Mouse (Mus musculus): ENCODE results near the gene Gm20481.
"Not testable (repeated sequence)": the region's sequence is repeated elsewhere in the genome, so short reads cannot be mapped to it uniquely, and the experiment has no call there.

Gm20481 gene

DNA sequence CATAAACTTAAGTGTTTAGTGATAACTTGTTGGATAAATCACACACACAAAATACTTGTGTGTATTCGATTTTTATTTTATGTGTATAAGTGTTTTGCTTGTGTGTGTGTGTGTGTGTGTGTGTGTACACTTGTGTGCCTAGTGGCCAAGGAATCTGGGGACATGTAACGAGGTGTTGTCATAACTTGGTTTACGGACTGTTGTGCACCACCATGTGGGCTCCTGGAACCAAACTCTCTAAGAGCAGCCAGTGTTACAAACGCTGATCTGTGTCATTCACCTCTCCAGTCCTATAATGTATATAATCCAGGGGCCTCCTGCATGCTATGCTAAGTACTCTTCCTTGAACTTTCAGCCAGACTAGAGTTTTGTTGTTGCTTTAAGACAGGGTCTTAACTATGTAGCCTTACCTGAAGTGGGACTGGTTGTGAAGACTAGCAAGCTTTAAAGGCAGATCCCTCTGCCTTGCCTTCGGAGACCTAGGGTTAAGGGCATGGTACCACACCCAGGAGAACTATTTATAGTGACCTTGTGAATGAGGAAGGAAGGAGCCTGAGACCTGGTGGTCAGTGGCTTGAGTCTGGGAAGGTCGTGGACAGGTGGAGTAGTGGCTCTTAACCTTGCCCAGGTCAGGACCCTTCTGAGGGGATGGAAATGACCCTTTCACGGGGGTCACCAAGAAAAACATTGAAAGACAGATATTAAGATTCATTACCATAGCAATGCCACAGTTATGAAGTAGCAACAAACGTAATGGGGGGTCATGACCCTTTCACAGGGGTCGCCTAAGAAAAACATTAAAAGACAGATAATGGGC, 33.5 kb downstream of the Gm20481 start:
- no peak for DNase-seq (ENCODE audit: low read depth)

DNA sequence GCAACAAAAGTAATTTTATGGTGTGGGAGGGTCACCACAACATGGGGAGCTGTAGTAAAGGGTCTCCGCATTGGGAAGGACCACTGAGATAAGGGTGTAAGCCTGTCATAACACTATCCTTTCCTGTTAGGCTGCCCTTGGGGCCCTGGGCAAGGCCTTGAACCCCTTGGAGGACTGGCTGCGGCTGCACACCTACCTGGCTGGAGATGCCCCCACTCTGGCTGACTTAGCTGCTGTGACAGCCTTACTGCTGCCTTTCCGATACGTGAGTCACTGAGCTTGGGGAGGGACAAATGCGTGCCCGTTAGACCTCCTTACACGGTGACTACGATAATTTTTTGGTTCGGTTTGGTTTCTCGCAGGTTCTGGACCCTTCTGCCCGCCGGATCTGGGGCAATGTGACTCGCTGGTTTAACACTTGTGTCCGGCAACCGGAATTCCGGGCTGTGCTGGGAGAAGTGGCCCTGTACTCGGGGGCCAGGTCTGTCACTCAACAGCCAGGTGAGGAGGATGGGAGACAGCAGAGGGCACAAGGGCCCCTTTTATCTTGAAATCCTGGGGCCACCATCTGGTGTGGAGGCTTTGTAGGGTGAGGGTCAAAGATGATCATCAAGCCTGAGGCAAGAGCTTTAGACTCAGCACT, 34.5 kb downstream of the Gm20481 start:
- no peak for DNase-seq (ENCODE audit: low read depth)

DNA sequence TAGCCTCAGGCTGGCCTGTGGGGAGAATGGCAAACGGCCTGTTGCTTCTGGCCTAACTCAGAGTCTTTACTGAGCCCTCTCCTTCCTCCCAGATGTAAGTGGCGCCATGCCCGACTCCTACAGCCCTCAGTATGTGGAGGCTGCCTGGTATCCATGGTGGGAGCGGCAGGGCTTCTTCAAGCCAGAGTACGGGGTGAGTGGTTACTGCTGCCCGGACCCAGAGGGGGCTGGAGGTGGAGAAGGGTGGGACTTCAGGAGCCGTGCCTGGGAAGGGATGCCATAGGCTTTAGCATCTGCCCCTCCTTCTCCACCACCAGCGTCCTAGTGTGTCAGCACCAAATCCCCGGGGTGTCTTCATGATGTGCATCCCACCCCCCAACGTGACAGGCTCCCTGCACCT, 35.4 kb downstream of the Gm20481 start:
- no peak for DNase-seq (ENCODE audit: low read depth)

DNA sequence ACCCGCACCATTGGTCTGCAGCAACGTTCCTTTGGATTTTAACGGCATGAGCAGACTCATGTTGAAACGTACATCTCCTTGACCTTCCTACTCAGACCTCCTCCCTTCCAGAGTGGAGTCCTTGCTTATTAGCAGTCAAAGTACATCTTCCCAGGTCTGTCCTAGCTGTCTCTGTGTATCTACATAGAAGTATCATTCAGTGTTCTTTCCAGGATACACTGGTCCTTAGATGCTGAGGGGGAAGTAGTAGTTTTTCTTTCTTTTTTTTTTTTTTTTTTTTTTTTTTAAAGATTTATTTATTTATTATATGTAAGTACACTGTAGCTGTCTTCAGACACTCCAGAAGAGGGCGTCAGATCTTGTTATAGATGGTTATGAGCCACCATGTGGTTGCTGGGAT, 36.2 kb downstream of the Gm20481 start:
- not testable (repeated sequence) for DNase-seq (ENCODE audit: low read depth)

DNA sequence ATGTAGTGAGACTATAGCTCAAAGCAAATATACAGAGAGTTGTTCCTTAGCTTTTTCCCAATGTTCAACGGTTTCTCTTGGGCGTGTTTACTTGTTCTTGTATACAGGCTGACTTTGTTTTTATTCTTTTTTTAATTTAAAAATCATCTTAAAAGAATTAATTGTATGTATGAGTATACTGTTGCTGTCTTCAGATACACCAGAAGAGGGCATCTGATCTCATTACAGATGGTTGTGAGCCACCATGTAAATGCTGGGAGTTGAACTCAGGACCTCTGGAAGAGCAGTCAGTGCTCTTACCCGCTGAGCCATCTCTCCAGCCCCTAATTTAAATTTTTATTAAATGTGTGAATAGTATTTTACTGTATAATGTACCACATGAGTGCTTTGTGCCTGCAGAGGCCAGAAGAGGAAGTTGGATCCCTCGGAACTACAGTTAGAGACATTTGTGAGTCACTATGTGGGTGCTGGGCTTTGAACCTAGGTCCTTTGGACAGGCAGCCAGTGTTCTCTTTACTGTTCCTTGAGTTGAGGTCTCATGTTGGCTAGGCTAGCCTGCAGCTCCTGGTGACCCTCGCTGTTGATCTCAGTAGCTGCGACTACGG, 37.8 kb downstream of the Gm20481 start:
- no peak for DNase-seq (ENCODE audit: low read depth)

- no peak for DNase-seq (ENCODE audit: low read depth)
Measured at GRCm38 (mm10) chr17:35009586-35009985, 39.9 kb downstream of the Gm20481 start.

GRCm38 (mm10) chr17:35011440-35011839, 41.7 kb downstream of the Gm20481 start:
- no peak for DNase-seq (ENCODE audit: low read depth)

- DNase-seq (ENCODE audit: low read depth): no peak
Measured at GRCm38 (mm10) chr17:35012430-35012829, 42.7 kb downstream of the Gm20481 start.

DNA sequence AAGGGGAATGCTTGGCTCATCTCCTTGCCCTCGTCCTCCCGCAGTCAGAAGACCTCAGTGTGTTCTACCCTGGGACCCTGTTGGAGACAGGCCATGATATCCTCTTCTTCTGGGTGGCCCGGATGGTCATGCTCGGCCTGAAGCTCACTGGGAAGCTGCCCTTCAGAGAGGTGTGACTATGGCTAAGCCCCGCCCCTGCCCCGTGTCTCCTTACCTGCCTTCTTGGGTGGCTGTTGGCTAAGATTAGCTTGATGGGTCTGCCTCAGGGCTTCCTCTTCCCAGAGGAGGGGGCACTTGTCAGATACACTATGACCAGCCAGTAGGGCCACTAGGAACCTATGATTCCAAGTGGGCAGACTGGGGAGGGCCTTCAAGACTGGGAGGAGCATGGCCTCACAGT, 43.5 kb downstream of the Gm20481 start:
- DNase-seq (ENCODE audit: low read depth): no peak

GRCm38 (mm10) chr17:35015296-35015695, 45.6 kb downstream of the Gm20481 start:
- DNase-seq (ENCODE audit: low read depth): no peak

DNA sequence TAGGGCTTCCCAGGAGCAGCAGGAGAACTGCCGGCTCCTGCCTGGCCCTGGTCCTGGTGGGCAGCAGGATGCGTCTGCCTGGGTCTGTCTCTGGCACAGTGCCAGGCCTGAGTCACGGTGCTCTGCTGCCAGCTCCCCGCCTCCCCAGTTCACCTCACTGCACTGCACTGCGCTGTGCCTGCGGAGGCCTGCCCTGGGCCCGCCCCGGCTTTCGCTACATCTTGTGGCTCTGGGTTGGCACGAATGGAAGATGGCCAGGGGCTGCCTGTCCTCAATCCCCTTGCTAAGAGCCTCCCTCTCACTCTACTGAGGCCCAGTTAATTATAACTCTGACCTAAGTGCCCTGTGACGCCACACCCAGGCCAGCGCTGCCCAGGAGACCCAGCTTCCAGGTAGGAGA, 46.7 kb downstream of the Gm20481 start, which contains the start of gene Vwa7:
Gene Vwa7 (plus strand): TSS at position 204 of the 400 bp plus-strand sequence.
- DNase-seq (ENCODE audit: low read depth): no peak

DNA sequence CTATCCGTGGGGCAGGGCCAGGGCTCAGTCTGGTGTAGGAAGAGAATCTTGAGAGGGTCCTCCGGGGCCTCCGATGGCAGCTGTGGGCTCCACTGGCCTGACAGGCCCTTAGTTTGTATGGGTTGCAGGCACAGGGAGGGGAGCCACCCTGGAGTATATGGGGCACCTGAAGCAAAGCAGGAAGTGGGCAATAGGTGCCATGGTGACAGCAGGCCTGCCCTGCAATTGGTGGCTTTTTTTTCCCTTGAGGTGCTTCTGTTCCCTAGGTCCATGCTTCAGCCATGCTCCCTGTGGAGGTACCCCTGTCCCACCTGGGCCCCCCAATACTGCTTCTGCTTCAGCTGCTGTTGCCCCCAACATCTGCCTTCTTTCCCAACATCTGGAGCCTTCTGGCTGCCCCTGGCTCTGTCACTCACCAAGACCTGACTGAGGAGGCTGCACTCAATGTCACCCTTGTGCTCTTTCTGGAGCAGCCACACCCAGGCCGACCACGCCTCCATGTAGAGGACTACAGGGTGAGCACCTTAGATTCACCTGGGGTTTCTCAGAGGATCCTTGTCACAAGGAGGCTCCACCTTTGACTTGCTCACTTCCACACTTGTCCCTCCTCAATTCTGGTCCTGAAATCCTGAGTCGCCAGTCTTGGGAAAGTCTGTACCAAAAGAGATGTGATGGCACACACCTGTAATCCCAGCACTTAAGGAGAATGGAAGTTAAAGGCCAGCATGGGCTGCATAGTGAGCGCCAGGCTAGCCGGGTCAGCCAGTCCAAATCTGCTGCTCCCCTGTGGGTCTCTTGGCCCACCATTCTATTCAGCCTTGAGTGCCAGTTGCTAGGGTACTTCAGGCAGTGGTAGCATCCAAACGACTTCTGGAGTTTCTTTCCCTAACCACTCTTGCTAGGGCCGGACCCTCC, 47.3 kb downstream of the Gm20481 start:
- DNase-seq (ENCODE audit: low read depth): no peak

GRCm38 (mm10) chr17:35017706-35018030, 48.0 kb downstream of the Gm20481 start:
- no peak for DNase-seq (ENCODE audit: low read depth)

DNA sequence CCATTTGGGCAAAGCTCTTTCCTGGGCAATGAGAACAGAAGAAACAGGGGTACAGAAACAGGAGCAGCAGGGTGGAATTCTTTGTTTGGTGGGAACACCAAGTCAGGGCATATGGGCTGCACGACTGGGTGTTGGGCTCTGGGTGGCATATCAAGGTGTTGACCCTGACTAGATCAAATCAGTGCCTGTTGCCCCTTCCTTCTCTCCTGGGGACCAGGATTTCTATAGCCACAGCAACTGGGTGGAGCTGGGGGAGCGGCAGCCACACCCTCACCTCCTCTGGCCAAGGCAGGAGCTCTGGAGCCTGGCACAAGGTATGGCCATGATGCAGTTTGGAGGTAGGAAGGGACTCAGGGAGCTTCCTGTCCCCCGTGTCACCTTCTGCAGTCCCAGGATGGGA, 48.5 kb downstream of the Gm20481 start:
- DNase-seq (ENCODE audit: low read depth): no peak

GRCm38 (mm10) chr17:35019894-35020293, 50.2 kb downstream of the Gm20481 start:
- no peak for DNase-seq (ENCODE audit: low read depth)

DNA sequence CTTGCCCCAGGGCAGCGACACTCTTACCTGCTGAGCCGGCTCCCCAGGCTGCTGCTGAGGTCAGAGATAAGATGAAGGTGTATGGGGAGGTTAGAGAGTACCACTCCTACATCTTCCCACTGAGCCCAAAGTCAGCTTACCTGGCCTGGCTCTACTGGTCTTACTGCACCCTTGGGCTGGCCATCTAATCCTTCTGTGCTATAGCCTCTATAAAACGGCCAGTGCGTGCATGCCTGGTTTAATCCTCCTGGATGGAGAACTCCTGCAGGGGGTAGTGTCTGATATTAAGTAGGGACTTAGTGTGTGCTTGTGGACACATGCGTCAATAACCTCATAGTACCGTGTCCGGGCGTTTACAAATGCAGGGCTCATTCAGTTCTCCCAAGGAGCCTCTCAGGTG, 50.8 kb downstream of the Gm20481 start:
- DNase-seq (ENCODE audit: low read depth): no peak

DNA sequence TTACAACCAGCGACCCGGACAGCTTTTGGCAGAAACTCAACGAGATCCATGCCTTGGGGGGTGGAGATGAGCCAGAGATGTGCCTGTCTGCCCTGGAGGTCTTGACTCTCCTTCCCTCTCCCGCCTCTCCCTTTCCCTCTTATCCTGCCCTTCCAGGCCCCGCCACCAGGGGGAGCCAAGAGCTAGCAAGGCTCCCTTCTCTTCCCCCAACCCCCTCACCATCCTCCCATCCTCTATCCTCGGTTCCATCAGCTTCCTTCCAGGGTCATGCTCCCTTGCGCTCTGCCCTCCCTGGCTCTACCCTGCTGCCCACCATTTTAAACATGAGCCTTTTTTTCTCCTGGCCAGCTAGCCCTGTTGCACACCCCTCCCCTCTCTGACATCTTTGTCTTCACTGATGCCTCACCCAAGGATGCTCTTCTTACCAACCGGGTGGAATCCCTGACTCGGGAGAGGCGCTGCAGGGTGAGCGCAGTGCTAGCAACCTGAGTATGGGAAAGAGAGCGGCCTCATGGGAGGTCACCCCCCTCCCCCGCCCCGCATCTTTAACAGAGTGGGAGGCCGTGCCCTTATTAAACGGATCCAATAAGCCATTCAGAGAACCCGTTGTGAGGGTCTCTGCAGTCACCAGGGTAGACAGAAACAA, 51.6 kb downstream of the Gm20481 start:
- DNase-seq (ENCODE audit: low read depth): no peak

Measured in fibroblast of lung, adult 2 months (primary cell).